Mouse (Mus musculus) hindbrain, embryonic 11.5 days (tissue): ENCODE measurements around the gene Fut2. TPM values are rescaled to one million over a fixed set of nuclear protein-coding genes. Genes with fewer than 3 reads are reported as not detected.

Experiments
- ATAC-seq: fragments of 200-750 bp; cut with Nextera tagmentation; 2 replicates; pipeline ENCODE4 v1.8.0; 2017; ENCODE audit warnings: mild to moderate bottlenecking, moderate TSS enrichment, moderate library complexity; ENCODE audit not compliant: low FRiP score
- DNase-seq: peaks from one replicate; pipeline ENCODE4 v3.0.0-alpha.2; 2015; ENCODE audit warnings: low spot score
- H3K27ac ChIP-seq: fragments of 300-500 bp; sonication (generic); 2 replicates; pipeline ENCODE4 v1.5.1; 2014; ENCODE audit warnings: mild to moderate bottlenecking, low read depth, low read length
- H3K27me3 ChIP-seq: fragments of 300-500 bp; sonication (generic); 2 replicates; pipeline ENCODE4 v1.6.1; 2014; ENCODE audit warnings: mild to moderate bottlenecking, low read length, moderate library complexity, mixed read lengths; ENCODE audit not compliant: control insufficient read depth, insufficient read depth
- H3K36me3 ChIP-seq: fragments of 300-500 bp; sonication (generic); 2 replicates; pipeline ENCODE4 v1.6.1; 2014; ENCODE audit warnings: mild to moderate bottlenecking, low read length, moderate library complexity, mixed read lengths; ENCODE audit not compliant: control insufficient read depth, insufficient read depth
- H3K4me1 ChIP-seq: fragments of 300-500 bp; sonication (generic); replicated peaks from 2 replicates; pipeline ENCODE4 v1.6.1; 2014; ENCODE audit warnings: low read length, mixed read lengths; ENCODE audit not compliant: control insufficient read depth, insufficient read depth
- H3K4me2 ChIP-seq: fragments of 300-500 bp; sonication (generic); replicated peaks from 2 replicates; pipeline ENCODE4 v1.6.1; 2014; ENCODE audit warnings: mild to moderate bottlenecking, low read depth, low read length
- H3K4me3 ChIP-seq: fragments of 300-500 bp; sonication (generic); 2 replicates; pipeline ENCODE4 v1.5.1; 2014; ENCODE audit warnings: low read depth, low read length
- H3K9ac ChIP-seq: fragments of 300-500 bp; sonication (generic); 2 replicates; pipeline ENCODE4 v1.6.1; 2014; ENCODE audit warnings: low read depth, low read length
- H3K9me3 ChIP-seq: fragments of 300-500 bp; sonication (generic); 2 replicates; pipeline ENCODE4 v1.6.1; 2016; ENCODE audit warnings: low read length; ENCODE audit not compliant: control insufficient read depth
- WGBS: fragments of 180-500 bp; shearing (Covaris S2); extraction: QIAGEN DNeasy Blood & Tissue Kit; methylation state at CpG from one replicate; pipeline ENCODE4 v1.1.7; 2014; 5-methylcytosine and 5-hydroxymethylcytosine counted together
- polyA plus RNA-seq: library from polyadenylated mRNA; unstranded; fragments of >200 nt; fragmentation: Nextera tagmentation; extraction: Ambion mirVana; gene quantifications from 2 replicates; pipeline ENCODE4 v1.2.1, GENCODE M21; 2014

Gene Fut2
- polyA plus RNA-seq, 1 experiment from 2014 or later: 0.06 TPM

DNA sequence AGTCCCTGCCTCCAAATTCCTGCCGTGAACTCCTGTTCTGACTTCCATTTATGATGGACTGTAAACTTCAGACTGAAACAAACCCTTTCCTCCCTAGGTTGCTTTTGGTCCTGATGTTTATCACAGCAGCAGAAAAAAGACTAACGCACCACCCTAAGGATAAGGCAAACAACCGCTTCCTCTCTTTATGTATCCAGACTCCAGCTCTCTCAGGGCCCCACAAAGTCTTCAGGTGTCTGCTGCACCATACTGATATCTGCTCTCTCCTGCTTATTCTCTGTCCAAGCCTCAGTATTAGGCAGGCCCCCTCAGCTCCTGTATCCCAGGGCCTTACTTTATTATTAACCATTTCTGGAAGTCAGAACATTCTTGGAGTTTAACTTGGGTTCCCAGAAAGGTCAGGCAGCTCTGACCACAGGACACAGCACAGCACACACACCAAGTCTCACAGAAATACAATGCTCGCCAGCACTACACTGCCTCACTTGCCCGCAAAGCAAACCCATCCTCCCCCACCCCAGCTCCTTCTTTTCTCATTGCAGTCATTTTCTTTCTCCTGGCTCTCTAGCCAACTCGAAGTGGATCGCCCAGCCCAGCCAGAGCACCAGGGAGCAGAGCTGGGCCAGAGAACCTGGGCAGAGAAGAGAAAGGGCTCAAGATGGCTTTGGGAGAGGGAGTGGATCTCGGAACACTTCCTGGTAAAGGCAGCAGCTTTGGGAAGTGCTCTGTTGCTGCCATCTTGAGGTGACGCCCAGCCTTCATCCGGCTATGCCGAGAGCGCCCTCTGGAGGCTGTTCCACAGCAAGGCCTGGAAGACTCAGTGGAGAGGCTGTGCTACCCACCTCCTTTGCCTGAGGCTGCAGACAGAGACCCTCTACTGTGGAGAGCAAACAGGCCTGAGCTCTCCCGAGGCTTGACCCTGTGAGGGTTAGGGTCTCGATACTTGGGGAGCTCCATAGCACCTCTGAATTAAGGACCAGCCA lies 16.2 kb upstream of the Fut2 start:
- Histone ChIP-seq H3K4me2 (no peak overlapping the region), H3K4me3 (no peak overlapping the region), H3K9me3 (no peaks in the 10 kb centered on the region), H3K27me3 (no peaks in the 10 kb centered on the region), H3K4me1 (peaks cover 3% of the 10 kb centered on the region), H3K36me3 (no peaks in the 10 kb centered on the region), H3K9ac (peak overlapping the region; percentile 40; the same call in 1 of the 2 replicates), H3K27ac (no peak overlapping the region)
- DNase-seq (peak; percentile 96), ATAC-seq (peak; percentile 86)
- 30% methylated on average over 14 of the region's 14 CpGs for WGBS

DNA sequence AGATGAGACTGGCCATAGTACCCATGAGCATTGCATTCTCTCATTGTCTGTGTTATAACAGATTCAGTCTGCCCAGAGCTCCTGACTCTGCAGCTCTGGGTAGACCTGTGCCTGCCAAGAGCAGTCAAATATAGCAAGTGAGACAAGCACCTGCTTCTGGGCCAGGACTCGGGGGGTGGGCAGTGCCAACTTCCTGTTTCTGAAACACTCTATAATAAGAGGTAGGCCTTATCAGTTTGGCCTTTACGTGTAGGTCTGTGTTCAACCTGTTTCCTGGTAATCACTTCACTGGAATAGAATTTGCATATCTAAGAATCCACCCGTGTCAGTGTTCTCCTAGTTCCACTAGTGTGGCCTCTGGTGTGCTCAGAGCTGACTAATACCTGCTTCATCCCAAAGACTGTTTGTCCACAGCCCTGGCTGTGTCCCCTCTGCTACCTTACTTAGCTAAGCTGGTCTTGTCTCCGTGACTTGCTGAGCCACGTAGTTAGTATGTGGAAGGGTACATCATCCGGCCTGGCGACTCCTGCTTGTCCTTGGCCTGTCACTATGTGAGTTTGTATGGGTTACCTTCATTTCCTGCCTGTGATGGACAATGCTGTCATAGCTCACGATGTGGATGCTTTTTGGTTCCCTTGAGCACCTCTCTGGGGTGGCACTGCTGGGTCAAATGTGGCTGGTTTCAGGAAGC lies 15.0 kb upstream of the Fut2 start:
- Histone ChIP-seq H3K27me3 (no peaks in the 10 kb centered on the region), H3K9me3 (no peaks in the 10 kb centered on the region), H3K9ac (no peak overlapping the region), H3K4me1 (peaks cover under 1% of the 10 kb centered on the region), H3K27ac (no peak overlapping the region), H3K36me3 (no peaks in the 10 kb centered on the region), H3K4me2 (no peak overlapping the region), H3K4me3 (no peak overlapping the region)
- DNase-seq (no peak), ATAC-seq (no peak)
- WGBS: 88% methylated on average over 8 of the region's 8 CpGs

DNA sequence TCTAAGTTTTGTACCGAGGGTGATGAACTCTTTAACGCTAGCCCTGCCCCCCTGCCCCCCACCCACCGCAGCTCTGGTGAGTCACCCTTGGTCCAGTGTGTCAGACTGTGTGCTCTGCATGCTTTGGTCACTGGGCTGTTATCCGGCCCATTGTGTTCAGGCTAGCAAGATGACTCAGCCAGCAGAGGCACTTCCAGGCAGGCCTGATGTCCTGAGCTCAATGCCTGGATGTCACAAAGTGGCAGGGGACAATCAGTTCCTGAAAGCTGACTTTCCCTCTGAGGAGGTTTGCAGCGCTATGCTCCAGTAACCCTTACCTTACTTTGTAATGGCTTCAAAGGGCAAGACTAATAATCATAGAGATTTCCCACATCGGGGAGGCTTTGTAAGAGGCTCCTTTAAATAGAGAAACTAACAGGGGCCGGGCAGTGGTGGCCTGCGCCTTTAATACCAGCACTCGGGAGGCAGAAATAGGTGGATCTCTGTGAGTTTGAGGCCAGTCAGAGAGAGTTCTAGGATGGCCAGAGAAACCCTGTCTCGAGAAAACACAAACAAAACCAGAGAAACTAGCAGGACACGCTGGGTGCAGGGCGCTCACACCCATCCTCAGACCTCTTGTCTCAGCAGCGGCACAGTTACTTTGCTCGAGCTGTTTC lies 13.9 kb upstream of the Fut2 start:
- Histone ChIP-seq H3K4me1 (no peaks in the 10 kb centered on the region), H3K4me2 (no peak overlapping the region), H3K27ac (no peak overlapping the region), H3K4me3 (no peak overlapping the region), H3K9ac (no peak overlapping the region), H3K36me3 (no peaks in the 10 kb centered on the region), H3K27me3 (no peaks in the 10 kb centered on the region), H3K9me3 (no peaks in the 10 kb centered on the region)
- no peak for DNase-seq
- WGBS: 68% methylated on average over 14 of the region's 14 CpGs
- ATAC-seq: no peak

DNA sequence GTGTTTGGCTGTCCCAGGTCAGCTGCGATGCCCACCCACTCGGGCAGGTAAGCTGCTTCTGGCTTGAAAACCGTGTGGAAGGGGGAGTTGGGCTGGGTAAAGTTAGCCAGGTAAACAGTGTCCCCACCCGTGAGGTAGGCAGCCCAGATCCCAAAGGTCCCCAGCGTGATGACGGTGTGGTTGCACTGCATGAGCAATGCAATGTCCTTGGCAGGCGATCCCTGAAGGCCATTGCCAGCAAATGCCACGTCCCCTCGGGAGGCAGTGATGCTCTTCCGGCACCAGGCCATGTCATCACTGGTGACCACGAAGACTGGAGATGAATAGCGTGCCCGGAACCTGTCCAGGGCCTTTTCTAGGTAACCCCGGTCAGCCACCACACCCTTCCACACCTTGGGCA lies 12.3 kb upstream of the Fut2 start:
- Histone ChIP-seq H3K4me3 (no peak overlapping the region), H3K9ac (no peak overlapping the region), H3K27ac (no peak overlapping the region), H3K9me3 (no peaks in the 10 kb centered on the region), H3K27me3 (no peaks in the 10 kb centered on the region), H3K36me3 (no peaks in the 10 kb centered on the region), H3K4me1 (no peaks in the 10 kb centered on the region), H3K4me2 (no peak overlapping the region)
- ATAC-seq: no peak
- DNase-seq: no peak
- WGBS: 90% methylated on average over 14 of the region's 14 CpGs

DNA sequence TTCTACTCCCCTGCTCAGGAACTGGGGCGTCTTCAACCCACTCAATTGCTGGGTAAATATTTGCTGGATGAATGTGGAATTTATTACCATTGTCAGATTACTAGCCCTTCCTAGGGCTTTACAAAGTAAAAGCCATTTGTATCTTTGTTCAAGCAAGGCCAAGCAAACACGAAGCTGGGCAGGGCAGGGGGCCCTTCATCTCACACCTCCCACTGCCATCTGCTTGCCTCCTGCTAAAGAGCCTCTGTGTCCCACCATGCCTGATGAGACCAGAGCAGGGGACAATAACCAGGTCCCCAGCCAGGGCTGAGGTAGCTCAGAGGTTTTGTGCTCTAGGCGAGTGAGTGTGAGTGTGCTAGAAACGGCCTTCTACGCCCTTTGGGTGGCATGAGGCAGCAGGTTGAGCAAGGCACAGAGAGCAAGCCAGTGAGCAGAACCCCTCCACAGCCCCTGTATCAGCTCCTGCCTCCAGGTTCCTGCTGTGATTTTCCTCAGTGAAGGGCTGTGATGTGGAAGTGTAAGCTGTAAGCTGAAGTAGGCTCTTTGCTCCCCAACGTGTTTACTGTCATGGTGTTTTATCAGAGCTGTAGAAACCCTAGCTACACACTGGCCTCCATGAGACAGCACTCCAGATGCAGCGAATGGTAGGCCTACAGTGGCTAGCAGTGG lies 11.6 kb upstream of the Fut2 start:
- Histone ChIP-seq H3K27ac (no peak overlapping the region), H3K9me3 (no peaks in the 10 kb centered on the region)
- WGBS: 77% methylated on average over 7 of the region's 7 CpGs

DNA sequence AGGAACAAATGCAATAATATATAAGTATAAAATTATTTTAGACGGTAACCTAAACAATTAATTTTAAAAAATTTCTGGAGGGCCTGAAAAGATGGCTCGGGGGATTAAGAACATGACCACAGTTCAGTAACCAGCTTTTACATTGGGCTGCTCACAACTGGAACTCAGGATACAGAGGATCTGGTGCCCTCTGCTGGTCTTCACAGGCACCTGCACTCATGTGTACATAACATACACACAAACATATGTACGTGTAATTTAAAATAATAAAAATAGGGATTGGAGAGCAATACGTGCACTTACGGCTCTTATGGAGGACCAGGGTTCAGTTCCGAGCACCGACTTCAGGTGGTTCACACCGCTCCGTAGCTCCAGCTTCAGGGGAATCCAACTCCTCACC lies 2.7 kb upstream of the Fut2 start:
- no peak overlapping the region for H3K9ac ChIP-seq
- H3K4me3 ChIP-seq: no peak overlapping the region
- no peak overlapping the region for H3K27ac ChIP-seq
- 95% methylated on average over 9 of the region's 9 CpGs for WGBS
- H3K4me1 ChIP-seq: no peaks in the 10 kb centered on the region
- ATAC-seq: no peak
- no peak for DNase-seq
- no peaks in the 10 kb centered on the region for H3K36me3 ChIP-seq
- H3K4me2 ChIP-seq: no peak overlapping the region
- no peaks in the 10 kb centered on the region for H3K9me3 ChIP-seq
- no peaks in the 10 kb centered on the region for H3K27me3 ChIP-seq

More for the DNA sequence above, 11.6 kb upstream of the Fut2 start:
- Histone ChIP-seq H3K9ac (no peak overlapping the region), H3K36me3 (no peaks in the 10 kb centered on the region), H3K27me3 (no peaks in the 10 kb centered on the region), H3K4me2 (no peak overlapping the region), H3K4me3 (no peak overlapping the region), H3K4me1 (no peaks in the 10 kb centered on the region)
- ATAC-seq: no peak
- DNase-seq: no peak

DNA sequence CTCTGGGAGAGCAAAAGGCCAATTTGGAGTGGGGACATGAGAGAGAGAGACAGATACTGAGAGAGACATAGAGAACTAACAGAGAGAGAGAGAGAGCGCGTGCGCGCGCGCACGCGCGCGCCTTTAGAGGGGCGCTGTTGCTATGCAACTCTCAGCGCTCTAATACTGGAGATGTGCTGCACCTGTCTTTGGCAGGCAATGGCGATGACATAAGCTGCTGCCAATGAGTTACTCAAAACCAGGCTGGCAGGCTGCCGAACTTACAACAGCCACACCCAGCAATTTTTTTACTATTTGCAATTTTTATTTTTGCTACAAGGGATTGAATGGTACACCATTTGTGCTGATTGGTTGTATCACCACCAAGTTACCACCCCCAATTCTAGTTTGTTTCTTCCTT lies 1.6 kb upstream of the Fut2 start:
- Histone ChIP-seq H3K9ac (no peak overlapping the region), H3K27me3 (no peaks in the 10 kb centered on the region), H3K36me3 (no peaks in the 10 kb centered on the region), H3K4me1 (no peaks in the 10 kb centered on the region), H3K4me3 (no peak overlapping the region), H3K9me3 (no peaks in the 10 kb centered on the region), H3K4me2 (no peak overlapping the region), H3K27ac (no peak overlapping the region)
- ATAC-seq: no peak
- DNase-seq: no peak
- 71% methylated on average over 14 of the region's 14 CpGs for WGBS

DNA sequence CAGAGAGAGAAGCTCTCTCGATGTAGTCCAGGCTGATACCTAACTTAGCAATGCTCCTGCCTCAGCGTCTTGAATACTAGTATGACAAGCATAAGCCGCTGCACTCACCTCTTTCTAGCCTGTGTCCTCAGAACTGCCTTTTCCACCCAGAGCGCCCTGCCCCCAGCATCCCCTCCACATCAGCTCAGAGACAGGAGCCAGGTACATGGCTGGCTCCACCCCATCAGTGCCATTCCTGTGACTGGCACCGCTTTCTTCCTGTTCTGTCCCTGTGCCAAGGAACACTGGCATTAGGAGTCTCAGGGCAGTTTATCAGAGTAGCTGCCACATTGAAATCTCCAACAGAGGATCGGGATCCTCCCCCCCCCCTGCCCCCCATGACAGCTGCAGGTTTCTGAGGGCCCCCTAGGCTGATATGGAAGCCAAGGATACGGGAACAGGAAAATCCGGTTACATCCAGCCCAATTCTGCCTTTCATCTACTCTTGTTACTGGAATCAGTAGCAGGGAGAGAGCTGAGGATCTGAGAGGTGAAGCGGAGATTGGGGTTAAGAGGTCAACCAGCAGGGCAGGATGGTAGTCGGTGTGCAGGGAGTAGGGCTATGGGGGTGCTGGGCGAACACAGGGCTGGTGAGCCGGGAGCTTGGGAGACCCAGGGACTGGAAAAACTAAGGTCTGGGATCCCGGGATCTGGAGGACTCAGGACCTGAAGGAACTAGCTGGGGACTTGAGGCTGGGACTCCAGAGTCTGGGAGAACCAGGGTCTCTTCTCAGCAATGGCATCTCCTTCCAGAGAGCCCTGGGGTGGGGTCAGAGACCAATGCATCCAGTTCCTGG lies 673 bp downstream of the Fut2 start:
- Histone ChIP-seq H3K4me1 (no peaks in the 10 kb centered on the region), H3K9me3 (no peaks in the 10 kb centered on the region), H3K27me3 (no peaks in the 10 kb centered on the region), H3K4me3 (no peak overlapping the region), H3K4me2 (no peak overlapping the region), H3K27ac (no peak overlapping the region), H3K36me3 (no peaks in the 10 kb centered on the region), H3K9ac (no peak overlapping the region)
- no peak for DNase-seq
- ATAC-seq: no peak
- WGBS: 60% methylated on average over 13 of the region's 13 CpGs
